Mouse (Mus musculus) heart, postnatal 25 days (tissue): Measurements from ENCODE around the gene Olfr845. TPM values are rescaled to one million over a fixed set of nuclear protein-coding genes. Genes with fewer than 3 reads are reported as not detected.

Experiments
- DNase-seq: peaks from one replicate; pipeline ENCODE4 v3.0.0; 2022; ENCODE audit warnings: low spot score
- intact Hi-C: fragments of 180-260 bp; cut with DNase I; formaldehyde crosslinking; loops from one replicate; pipeline ENCODE4 v1.15.1; 2025
- total RNA-seq, 2 experiments: library from RNA; stranded (reverse); gene quantifications; 2 replicates each; pipeline ENCODE4 v1.2.3; 2021

The Olfr845 gene
- total RNA-seq, result not detected

GRCm38 (mm10) chr9:19336157-19336556, at the start of gene Olfr845:
TSS of gene Olfr845 (plus strand) at chr9:19336457.
- no peak for DNase-seq
- intact Hi-C loops, result no loop called here

DNA sequence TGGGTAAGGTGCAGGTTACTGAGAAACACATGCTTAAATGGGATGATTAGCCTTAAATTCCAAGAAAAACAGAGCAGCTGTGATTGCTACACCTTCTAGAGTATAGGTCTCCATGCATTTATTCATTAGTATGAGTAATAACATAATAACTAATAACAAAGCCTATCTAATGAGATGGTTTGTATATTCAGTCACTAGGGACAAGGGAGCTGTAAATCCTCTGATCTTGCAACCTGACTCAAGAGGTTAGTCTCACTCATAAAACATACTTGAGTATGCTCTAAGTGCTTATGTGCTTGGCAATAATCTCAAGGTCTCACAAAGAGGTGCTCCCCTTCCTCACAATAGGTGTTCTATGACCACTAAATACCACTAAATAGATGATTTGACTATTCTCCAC, 20.2 kb upstream of the Olfr845 start, which contains the start of gene Olfr844:
TSS of gene Olfr844 (plus strand) at position 301 of the 400 bp plus-strand sequence.
- DNase-seq, result no peak
- intact Hi-C loops, result no loop called here

DNA sequence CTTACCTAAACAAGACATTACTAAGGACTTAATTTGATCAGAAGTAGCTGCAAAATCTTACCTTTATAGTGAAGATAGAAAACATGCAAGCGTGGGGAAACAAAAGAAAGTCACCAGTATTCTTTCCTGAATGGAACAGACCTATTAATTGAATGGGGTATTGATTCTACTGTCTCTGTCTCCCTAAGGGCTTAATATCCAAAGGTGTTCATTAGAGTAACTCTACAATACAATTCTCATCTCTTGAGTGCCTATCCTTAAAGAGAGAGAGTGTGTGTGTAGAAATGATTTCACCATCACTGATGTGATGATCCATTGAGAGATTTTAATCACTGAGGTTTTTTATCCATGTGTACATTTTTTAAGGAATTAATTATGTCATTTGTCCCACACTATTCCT, 27.6 kb downstream of the Olfr845 start, which contains the start of gene Olfr846:
TSS of gene Olfr846 (minus strand) at position 101 of the 400 bp plus-strand sequence.
- intact Hi-C loops, result no loop called here
- no peak for DNase-seq

DNA sequence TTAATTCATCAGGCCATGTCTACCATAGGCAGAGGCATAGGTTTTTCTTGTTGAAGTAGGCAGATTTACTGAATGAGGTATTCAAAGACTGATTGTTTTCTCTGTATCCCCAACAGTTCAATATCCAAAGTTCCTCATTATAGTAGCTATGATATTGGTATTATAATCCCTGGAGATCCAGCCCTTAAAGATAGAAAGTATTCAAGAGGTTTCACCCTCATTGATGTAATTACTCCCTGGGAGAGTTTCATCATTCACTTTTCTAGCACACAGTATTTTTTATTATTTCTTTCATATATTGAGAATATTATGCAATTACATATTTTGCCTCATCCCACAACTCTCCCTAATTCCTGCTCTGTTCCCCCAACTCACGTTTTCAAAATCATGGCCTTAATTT, 42.3 kb downstream of the Olfr845 start, which contains the start of gene Olfr847:
TSS of gene Olfr847 (minus strand) at position 101 of the 400 bp plus-strand sequence.
- intact Hi-C loops, result no loop called here
- DNase-seq, result no peak

Other genes starting within 250 kb of the Olfr845 start
- gene Olfr836, start 216.1 kb upstream of the Olfr845 start, total RNA-seq, result not detected
- not detected for gene Olfr837, start 200.1 kb upstream of the Olfr845 start, total RNA-seq
- gene Olfr839-ps1, start 159.1 kb upstream of the Olfr845 start, total RNA-seq, result not detected
- not detected for gene Olfr843, start 84.5 kb upstream of the Olfr845 start, total RNA-seq
- gene Olfr844, start 20.1 kb upstream of the Olfr845 start, total RNA-seq, result not detected
- not detected for gene Olfr846, start 27.5 kb downstream of the Olfr845 start, total RNA-seq
- not detected for gene Olfr847, start 42.2 kb downstream of the Olfr845 start, total RNA-seq
- gene Olfr849, start 103.8 kb downstream of the Olfr845 start, total RNA-seq, result not detected
- not detected for gene Olfr850, start 141.8 kb downstream of the Olfr845 start, total RNA-seq
- gene Olfr851, start 156.8 kb downstream of the Olfr845 start, total RNA-seq, result not detected
- not detected for gene Olfr853, start 204.6 kb downstream of the Olfr845 start, total RNA-seq
- gene Olfr854, start 230.9 kb downstream of the Olfr845 start, total RNA-seq, result not detected
- not detected for gene Olfr855, start 246.2 kb downstream of the Olfr845 start, total RNA-seq